Mouse (Mus musculus) embryo, embryonic 11 days (tissue): ENCODE results near the gene Msantd1.
"Not testable (repeated sequence)": the region's sequence is repeated elsewhere in the genome, so short reads cannot be mapped to it uniquely, and the experiment has no call there.

Experiments used
- DNase-seq: peaks from one replicate; pipeline ENCODE4 v3.0.0-alpha.2; 2015

The Msantd1 gene

DNA sequence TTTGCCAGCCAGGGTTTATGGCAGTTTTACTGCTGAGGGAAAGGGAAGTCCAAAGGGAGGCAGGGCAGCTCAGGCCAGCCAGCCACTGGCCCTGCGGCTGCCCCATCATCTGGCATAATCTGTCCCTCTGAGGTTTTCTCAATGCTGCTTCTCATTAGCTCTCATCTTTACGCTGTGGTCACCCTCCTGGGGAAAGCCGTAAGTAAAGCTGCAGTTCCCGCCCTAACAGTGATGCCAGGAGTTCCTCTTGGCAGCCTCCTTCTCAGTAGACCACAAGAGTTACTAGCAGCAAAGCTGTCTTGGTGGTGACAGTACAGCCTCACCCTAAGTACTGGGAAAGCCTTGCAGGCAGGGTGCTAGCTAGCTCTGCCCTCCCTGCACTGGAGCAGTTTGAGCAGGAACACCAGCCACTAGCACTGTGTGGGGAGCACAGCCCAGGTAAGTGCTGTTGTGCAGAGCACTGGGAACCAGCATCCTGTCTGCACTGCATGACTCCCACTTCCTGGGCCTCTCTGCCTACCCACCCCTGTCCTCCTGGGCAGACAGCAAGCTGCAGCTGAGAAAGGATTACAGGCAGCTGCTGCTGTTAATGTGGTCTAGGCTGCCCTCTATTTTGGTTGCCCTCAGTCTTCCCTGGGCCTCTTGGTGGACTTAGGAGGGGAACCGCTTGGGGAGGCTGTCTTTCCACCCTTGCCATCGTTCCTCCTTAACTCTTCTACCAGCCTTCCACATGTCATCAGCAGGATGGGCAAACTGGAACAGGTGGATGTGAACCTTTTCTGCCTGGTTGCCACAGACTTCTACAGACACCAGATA is at the start of gene Msantd1:
Gene Msantd1 (plus strand): TSS at position 103 of the 816 bp plus-strand sequence.
- no peak for DNase-seq

DNA sequence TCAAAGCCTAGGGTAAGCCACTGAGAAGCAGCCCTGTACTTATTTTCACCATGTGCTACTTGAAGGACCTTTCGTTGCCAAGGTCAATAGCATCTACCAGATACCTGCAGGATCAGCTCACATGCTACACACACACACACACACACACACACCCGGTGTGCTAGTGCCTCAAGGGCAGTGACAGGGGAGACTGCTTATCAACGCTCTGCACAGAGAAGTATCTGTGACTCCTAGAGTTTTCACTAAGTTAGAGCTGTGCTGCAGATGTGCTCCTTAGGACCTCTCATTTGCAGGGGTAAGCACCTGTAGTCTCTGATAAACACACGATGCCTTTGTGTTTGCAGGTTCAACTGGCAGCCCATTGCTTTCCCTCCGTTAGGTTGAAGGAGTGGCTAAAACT is 42.4 kb upstream of the Msantd1 start:
- no peak for DNase-seq

DNA sequence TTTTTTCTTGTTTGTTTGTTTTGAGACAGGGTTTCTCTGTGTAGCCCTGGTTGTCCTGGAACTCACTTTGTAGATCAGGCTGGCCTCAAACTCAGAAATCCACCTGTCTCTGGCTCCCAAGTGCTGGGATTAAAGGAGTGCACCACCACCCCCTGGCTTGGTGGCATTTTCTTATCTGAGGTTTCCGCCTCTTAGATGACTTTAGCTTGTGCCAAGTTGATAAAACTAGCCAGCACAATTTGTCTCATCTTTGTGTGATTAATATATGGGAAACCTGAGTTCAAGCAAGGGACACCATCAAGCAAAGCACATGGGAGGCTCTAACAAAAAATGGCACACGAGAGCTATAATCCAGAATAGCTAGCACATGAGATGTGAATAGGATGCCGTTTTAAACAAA is 27.5 kb upstream of the Msantd1 start:
- not testable (repeated sequence) for DNase-seq

DNA sequence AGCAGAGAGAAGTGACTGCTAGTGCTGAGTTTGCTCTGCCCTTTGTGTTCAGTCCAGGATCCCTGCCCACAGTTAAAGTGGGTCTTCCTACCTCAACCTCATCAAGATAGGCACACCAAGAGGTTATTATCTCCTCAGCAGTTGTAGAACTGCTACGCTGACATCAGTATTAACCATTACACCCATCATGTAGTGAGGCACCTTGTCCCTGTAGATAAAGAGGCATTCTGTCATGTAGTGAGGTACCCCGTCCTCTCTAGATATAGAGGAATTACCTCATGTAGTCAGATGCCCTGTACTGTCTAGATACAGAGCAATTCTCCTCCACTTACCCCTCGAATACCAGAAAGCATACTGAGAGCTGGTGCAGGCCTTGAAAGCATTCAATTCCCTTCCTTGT is 26.8 kb upstream of the Msantd1 start:
- DNase-seq = no peak

DNA sequence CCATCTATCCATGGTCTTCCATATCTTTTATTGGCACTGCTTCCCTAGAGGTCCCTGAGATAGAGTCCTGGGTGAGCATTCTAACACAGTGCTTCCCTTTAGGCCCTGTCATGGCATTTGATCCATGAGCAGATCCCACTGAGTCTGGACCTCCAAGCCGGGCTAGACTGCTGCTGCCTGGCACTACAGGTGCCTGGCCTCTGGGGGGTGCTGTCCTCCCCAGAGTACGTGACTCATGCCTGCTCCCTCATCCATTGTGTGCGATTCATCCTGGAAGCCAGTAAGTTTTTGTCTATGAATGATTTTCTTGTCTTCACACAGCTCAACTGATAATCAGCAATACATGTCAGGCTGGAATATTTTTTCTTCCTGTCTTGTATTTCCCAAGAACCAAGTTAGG is 22.6 kb upstream of the Msantd1 start:
- peak; percentile 3 for DNase-seq

DNA sequence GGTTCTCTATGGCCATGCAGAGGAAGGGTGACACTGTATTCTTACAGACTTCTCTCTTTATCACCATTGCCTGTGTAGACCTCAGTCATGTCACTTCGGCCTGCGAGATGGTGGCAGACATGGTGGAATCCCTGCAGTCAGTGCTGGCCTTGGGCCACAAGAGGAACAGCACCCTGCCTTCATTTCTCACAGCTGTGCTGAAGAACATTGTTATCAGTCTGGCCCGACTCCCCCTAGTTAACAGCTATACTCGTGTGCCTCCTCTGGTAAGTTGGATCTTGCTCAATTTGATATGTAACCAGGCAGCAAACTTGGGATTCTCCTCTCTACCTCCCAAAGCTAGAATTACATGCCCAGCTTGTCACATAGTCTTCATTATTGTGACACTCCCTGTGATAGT is 18.6 kb upstream of the Msantd1 start:
- DNase-seq = no peak

DNA sequence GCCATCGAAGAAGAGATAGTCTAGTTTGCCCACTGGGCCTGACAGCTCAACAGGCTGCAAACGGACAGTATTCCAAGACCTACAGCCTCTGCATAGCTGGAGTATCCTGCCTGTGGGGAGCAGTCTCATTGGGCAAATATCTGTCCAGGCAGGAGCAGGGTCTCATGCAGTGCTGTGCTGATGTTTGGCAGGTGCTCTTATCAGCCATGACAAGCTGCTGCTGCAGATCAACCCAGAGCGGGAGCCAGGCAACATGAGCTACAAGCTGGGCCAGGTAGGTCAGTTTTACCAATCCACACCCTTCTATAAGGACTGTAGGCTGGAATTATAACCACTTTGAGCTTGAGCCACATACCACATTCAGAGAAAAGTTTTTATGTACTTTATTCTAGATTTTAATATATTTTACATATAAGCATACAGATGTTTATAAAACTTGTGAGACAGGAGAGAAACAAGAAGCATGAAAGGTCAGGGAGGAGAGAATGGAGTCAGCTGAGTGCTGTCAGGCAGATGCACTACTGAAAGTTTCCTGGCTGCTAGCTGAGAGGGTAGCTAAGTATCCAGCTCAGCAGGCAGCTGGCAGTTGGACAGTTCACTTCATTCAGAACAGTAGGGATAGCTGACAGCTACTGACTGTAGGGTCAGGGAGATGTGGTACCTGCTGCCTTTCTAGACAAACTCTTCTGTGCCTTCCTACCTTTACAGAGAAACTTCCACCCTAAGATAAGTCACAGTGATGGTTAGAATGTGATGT is 10.9 kb upstream of the Msantd1 start:
- no peak for DNase-seq

DNA sequence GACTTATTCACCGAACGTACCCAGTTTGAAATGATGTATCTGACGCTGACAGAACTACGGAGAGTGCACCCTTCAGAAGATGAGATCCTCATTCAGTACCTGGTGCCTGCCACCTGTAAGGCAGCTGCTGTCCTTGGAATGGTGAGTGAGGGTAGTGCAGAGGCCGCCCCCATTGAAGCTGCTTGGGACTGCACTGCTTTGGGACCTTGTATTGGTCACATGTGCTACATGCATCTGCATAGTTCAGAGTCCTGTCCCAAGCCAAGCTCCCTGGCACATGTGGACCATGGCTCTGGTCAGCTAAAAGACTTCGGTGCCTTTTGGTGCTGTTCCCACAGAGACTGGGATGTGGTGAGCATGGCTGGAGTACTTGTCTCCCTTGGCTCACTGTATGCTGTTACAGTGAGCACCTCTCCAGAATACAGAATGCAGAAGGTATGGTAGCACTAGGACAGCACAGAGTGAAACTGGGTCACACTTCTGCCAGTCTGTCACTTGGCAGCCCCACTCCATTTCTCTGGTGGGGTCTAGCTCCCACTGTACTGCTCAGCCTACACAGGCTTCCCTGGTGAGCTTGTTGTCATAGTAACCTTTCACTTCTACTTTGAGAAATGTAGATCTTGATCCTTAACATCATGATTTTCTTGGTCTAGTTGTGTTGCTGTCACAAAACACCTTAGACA is 7.9 kb upstream of the Msantd1 start:
- DNase-seq = no peak

DNA sequence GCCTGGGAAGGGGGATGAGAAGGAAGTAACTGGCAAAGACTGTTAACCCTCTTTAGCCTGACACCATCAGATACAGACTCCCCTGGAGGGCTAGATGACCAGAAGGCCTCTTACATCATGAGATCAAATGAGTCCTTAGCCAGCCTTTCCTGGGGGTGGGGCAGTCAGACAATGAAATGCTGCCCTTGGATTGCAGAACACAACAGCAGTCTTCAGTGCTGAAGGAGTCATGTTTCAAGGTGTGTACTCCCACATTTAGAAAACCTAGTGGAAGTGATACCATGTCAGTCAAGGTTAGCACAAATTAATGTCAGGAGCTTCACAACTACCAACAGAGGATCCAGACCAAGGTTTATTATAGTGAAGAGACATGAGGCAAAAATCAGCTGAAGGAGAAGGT is 5.4 kb upstream of the Msantd1 start:
- no peak for DNase-seq

DNA sequence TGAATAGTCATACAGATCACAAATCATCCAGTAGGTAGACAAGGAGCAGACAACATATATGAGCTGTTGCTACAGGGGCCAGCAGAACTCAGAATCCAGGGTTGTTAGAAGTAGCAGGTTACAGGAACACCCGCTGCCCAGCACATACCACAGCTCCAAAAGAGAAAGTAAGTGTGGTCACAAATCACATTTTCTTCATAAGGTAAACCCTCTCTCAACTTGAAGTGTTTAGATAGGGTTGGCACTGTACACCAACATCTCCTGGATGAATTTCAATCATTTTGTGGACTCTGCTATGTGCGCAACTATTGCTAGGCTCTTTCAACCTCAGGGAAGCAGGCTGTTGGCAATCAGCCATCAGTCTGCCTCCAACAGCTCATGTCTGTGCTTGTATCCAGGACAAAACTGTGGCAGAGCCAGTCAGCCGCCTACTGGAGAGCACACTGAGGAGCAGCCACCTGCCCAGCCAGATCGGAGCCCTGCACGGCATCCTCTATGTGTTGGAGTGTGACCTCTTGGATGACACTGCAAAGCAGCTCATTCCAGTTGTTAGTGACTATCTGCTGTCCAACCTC is 4.9 kb upstream of the Msantd1 start:
- no peak for DNase-seq

DNA sequence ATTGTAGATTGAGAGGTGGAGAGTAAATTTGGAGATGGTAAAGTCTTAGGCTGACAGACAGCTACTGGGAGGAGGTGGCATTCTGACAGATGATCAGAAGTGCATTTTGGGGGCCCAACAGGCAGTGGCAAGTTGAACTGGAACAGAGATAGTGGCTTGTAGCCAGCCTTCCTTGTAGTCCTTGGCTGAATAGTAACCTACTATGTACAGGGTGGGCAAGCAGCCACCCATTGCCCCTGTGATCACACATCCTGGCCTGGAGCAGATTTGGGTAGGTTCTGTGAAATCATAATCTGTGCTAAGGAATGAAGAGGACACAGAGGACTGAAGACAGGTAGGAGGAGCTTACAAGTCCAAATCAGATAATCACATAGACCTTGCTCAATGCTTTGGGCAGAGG is 3.4 kb upstream of the Msantd1 start:
- no peak for DNase-seq

DNA sequence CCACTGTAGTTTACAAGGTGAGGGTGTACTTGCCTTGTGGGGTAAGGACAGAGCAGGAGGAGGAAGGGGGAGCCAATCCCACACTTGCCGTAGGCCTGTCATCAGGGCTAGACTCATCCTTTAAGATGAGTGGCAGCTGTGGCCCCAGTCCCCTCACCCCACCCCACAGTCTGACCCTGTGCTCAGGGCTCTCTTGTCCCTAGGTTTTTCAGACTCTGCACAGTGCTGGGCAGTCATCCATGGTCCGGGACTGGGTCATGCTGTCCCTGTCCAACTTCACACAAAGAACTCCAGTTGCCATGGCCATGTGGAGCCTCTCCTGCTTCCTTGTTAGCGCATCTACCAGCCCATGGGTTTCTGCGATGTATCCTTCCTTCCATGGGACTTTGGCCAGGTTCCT is 582 bp upstream of the Msantd1 start:
- DNase-seq = no peak

DNA sequence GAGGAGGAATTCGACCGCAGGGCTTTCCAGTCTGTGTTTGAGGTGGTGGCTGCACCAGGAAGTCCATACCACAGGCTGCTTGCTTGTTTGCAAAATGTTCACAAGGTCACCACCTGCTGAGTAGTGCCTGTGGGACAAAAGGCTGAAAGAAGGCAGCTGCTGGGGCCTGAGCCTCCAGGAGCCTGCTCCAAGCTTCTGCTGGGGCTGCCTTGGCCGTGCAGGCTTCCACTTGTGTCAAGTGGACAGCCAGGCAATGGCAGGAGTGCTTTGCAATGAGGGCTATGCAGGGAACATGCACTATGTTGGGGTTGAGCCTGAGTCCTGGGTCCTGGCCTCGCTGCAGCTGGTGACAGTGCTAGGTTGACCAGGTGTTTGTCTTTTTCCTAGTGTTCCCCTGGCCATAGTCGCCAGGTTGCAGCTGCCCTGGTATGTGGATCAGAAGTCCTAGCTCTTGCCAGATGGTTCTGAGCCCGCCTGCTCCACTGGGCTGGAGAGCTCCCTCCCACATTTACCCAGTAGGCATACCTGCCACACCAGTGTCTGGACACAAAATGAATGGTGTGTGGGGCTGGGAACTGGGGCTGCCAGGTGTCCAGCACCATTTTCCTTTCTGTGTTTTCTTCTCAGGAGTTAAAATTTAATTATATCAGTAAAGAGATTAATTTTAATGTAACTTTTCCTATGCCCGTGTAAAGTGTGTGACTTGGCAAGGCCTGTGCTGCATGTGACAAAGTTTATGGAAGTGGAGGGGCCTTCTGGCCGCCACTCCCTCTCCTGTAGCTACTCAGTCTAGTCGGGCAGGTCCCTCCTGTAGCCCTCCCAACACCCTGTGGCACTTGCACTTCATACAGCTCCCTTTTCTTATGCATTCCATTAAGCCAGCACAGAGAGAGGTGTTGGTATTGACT is 1.2 kb downstream of the Msantd1 start:
- no peak for DNase-seq

DNA sequence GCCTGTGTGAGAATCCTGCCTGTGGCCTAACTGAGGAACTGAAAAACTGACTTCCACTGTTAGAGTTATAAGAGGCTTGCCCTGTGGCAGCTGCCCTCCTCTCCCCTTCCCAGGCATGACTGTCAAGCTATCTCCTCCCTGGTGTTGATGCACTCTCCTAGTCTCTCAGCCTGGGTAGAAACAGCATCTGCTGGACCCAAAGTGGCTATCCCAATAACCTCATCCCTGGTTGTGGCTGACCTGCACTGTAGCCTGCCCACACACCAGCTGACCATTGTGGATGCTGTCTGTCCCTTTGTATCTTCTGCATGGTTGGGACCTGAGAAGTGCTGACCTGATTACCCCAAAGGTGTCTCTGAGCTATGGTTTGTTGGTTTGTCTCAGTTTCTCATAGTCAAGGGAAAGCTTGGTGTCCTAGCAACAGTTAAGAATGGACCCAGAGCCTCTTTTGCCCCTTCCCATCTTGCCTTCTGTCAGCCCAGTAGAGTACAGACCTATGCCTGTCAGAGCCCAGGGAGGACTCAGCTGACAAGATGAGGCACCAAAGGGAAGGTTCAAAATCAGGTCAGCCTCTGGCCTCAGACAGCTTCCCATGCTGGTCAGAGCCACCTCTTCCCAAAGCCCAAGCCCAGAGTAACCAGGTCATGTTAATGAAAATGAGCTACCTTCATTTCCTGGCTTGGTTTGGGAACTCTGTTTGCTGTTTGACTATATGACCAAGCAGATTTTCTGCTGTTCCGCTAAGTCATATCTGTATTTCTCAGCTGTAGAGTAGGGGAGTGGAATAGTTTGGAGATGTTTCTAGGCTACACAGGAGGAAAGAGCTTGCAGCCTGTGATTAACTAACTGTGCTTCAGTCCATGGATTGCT is 2.1 kb downstream of the Msantd1 start:
- no peak for DNase-seq

DNA sequence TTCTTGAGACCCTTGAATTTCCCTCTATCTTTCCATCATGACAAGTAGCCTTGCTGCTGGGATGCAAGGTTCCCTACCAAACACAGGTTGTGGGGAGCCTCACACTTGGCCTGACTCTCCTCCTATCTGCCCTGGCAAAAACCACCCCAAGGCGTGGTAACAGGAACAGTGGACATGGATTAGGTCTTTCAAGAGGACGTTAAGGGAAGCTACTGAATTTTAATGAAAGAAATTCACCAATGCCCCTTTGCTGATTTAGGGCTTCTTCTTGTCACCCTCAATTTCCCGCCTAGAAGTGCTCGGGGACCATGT is 2.6 kb downstream of the Msantd1 start:
- no peak for DNase-seq

DNA sequence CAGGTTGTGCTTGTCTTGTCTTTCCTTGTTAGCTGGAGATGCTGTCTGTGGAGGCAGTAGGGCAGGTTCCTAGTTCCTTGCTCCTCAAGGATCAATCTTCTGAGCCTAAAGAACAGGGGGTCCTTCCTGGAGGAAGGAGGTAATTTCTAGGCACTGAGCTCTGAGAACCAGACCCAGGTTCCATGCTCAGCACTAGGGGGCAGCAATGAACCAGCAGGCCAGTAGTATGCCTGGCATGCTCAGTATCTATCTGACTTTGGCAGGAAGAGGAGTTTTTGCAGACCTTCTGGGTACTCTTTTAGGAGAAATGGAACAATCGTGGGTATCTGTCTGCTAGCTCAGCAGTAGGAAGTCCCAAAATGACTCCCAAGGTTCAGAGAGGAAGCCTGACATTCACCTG is 8.0 kb downstream of the Msantd1 start:
- DNase-seq = peak; percentile 80

DNA sequence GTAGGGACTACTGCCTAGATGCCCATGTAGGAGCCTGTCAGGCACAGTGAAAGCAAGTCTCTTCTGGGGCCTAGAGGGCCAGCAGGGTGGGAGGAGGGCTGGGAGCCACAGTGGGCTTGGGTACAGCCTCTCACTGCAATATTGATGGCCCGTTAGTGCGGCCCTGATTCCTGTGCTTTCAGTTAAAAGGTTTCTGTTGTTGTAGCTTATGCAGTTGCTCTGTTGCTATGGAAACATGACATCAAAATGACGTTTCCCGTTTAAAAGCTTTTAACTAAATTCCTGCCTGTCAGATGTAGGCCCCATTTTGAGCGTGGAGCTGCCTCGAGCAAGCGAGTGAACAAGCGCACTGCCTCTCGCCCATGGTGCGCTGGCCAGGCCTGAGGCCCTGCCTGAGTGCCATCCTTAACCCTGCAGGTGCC is 9.4 kb downstream of the Msantd1 start:
- peak; percentile 19 for DNase-seq

DNA sequence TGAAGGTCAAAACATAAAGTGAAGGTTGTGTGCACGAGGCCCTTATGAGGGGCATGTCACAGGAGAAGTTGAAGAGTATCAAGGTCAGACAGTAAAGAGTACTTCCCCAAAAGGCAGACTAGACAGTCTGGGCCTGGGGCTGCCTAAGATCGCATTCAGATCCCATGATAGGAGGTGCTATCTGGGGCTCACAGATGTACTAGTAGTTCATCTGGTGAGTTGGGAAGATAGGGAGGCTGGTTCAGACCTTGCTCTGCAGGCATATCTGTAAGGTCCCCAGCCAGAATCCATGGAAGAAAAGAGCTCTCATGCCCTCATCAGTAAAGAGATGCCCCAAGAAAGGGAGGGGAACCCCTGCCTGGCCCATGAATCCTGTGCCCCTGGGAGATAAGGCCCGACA is 11.0 kb downstream of the Msantd1 start:
- DNase-seq = no peak

DNA sequence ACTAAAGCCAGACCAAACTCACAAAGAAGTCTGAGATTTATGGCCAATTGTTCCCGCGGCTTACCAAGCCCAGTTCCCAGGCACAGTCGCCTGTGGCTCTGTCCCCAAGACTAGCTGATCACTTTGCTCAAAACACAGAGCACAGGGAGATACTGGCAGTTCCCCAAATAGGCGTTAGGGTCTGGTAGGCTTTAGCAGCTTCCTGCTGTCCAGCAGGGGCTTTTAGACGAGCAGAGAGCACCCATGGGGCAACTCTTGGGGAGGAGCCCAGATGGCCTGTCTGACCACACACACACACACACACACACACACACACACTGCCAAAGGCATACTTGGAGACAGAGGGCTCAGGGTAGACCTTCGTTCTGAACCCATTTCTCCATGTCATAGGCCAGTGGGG is 14.7 kb downstream of the Msantd1 start:
- no peak for DNase-seq

DNA sequence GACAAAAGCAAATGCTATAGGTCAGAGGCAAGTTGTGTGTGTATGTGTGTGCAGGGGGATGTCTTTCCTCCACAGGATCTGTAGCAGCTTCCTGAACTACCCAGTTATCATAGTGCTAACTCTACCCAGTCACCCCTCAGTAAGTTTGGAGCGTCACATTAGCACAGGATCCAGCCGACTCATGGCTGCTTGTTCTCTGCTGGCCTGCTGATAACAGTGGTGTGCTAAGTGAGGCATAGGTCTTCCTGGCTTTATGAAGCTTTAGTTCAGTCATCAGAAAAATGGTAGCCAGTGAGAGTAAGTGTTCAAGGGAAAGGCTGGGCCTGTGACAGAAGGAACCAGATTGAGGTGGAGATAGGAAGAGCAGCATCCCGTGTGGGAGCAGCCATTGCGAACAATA is 16.1 kb downstream of the Msantd1 start:
- no peak for DNase-seq

DNA sequence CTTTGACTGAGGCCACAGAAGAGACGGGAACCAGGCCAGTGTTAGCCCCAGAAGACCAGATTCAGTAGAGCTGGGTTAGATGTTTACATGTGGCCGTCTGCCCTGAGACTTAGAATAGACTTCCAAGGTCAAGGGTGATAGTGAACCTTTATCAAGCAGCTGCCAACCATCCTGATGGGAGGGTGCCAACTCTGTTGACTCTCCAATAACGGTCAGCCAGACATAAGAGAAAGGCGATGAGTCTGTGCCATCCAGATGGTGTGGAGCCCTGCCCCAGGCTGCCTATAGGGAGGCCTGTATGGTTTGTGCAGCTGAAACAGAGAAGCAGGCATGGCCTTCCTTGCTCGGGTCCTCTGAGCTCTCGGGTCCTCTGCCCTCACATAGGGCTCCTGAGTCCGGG is 16.7 kb downstream of the Msantd1 start:
- no peak for DNase-seq

DNA sequence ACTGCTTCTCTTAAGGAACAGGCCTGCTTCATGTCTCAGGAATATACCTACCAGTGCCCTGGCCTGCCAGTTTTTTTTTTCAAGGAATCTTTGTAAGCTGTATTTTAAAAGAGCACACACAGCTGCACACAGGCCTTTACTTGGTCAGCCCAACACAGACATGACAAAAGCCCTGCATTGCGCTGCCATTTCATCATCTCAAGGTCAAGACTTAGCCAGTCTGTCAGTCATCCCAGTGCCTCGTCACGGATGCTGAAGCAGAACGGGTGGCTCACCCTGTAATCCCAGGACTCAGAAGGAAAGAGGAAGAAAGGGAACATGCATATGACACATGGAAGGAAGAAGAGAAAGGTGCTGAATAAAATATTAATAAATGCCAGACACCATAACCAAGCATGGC is 19.8 kb downstream of the Msantd1 start:
- no peak for DNase-seq
